Mouse (Mus musculus): ENCODE results near the gene Capn12. TPM values are rescaled to one million over a fixed set of nuclear protein-coding genes. Genes with fewer than 3 reads are reported as not detected.
A peak's percentile ranks its signal among the peaks of the same experiment; 100 is the strongest.

Gene Capn12
- total RNA-seq, 2 experiments from 2014 or later: not detected

GRCm38 (mm10) chr7:28913171-28913570, 31.9 kb downstream of the Capn12 start:
- ATAC-seq (replicated peaks; ENCODE audit: low FRiP score, low TSS enrichment, poor library complexity, severe bottlenecking): no peak

- ATAC-seq (replicated peaks; ENCODE audit: low FRiP score, low TSS enrichment, poor library complexity, severe bottlenecking): no peak
These were observed 35.3 kb downstream of the Capn12 start for GRCm38 (mm10) chr7:28916491-28916890.

GRCm38 (mm10) chr7:28917503-28918426, 36.5 kb downstream of the Capn12 start:
- ATAC-seq (replicated peaks; ENCODE audit: low FRiP score, low TSS enrichment, poor library complexity, severe bottlenecking): no peak

- ATAC-seq (replicated peaks; ENCODE audit: low FRiP score, low TSS enrichment, poor library complexity, severe bottlenecking): no peak
These were observed 37.3 kb downstream of the Capn12 start for GRCm38 (mm10) chr7:28918540-28918939.

GRCm38 (mm10) chr7:28919815-28920214, 38.6 kb downstream of the Capn12 start:
- ATAC-seq (replicated peaks; ENCODE audit: low FRiP score, low TSS enrichment, poor library complexity, severe bottlenecking): no peak

- peak; percentile 79 for ATAC-seq (replicated peaks; ENCODE audit: low FRiP score, low TSS enrichment, poor library complexity, severe bottlenecking)
These were observed 40.0 kb downstream of the Capn12 start for GRCm38 (mm10) chr7:28921178-28921577.

GRCm38 (mm10) chr7:28921722-28922465, 40.7 kb downstream of the Capn12 start:
- ATAC-seq (replicated peaks; ENCODE audit: low FRiP score, low TSS enrichment, poor library complexity, severe bottlenecking): no peak

GRCm38 (mm10) chr7:28922606-28923005, 41.4 kb downstream of the Capn12 start:
- ATAC-seq (replicated peaks; ENCODE audit: low FRiP score, low TSS enrichment, poor library complexity, severe bottlenecking): no peak

GRCm38 (mm10) chr7:28923865-28924291, 42.7 kb downstream of the Capn12 start:
- no peak for ATAC-seq (replicated peaks; ENCODE audit: low FRiP score, low TSS enrichment, poor library complexity, severe bottlenecking)

- ATAC-seq (replicated peaks; ENCODE audit: low FRiP score, low TSS enrichment, poor library complexity, severe bottlenecking): no peak
These were observed 43.6 kb downstream of the Capn12 start for GRCm38 (mm10) chr7:28924802-28925201.

GRCm38 (mm10) chr7:28925317-28925716, 44.1 kb downstream of the Capn12 start:
- ATAC-seq (replicated peaks; ENCODE audit: low FRiP score, low TSS enrichment, poor library complexity, severe bottlenecking): no peak

GRCm38 (mm10) chr7:28926172-28926571, 45.0 kb downstream of the Capn12 start:
- ATAC-seq (replicated peaks; ENCODE audit: low FRiP score, low TSS enrichment, poor library complexity, severe bottlenecking): no peak

GRCm38 (mm10) chr7:28929381-28929780, 48.2 kb downstream of the Capn12 start:
- no peak for ATAC-seq (replicated peaks; ENCODE audit: low FRiP score, low TSS enrichment, poor library complexity, severe bottlenecking)

- no peak for ATAC-seq (replicated peaks; ENCODE audit: low FRiP score, low TSS enrichment, poor library complexity, severe bottlenecking)
These were observed 49.3 kb downstream of the Capn12 start for GRCm38 (mm10) chr7:28930320-28931031.

GRCm38 (mm10) chr7:28931032-28931694, 49.9 kb downstream of the Capn12 start:
- ATAC-seq (replicated peaks; ENCODE audit: low FRiP score, low TSS enrichment, poor library complexity, severe bottlenecking): no peak

- no peak for ATAC-seq (replicated peaks; ENCODE audit: low FRiP score, low TSS enrichment, poor library complexity, severe bottlenecking)
These were observed 50.4 kb downstream of the Capn12 start for GRCm38 (mm10) chr7:28931695-28932039.

GRCm38 (mm10) chr7:28932421-28933041, 51.3 kb downstream of the Capn12 start:
- ATAC-seq (replicated peaks; ENCODE audit: low FRiP score, low TSS enrichment, poor library complexity, severe bottlenecking): no peak

GRCm38 (mm10) chr7:28933825-28934224, 52.6 kb downstream of the Capn12 start:
- ATAC-seq (replicated peaks; ENCODE audit: low FRiP score, low TSS enrichment, poor library complexity, severe bottlenecking): no peak

- ATAC-seq (replicated peaks; ENCODE audit: low FRiP score, low TSS enrichment, poor library complexity, severe bottlenecking): no peak
These were observed 55.6 kb downstream of the Capn12 start for GRCm38 (mm10) chr7:28936787-28937186.

Measured in megakaryocyte-erythroid progenitor cell, adult 5-6 weeks (primary cell).